Mouse (Mus musculus) megakaryocyte, embryonic 14.5 days (primary cell): Measurements from ENCODE around the gene Plekha5. TPM values are rescaled to one million over a fixed set of nuclear protein-coding genes. Genes with fewer than 3 reads are reported as not detected.
"Not testable (repeated sequence)": the region's sequence is repeated elsewhere in the genome, so short reads cannot be mapped to it uniquely, and the experiment has no call there.

Source experiments
- H3K27me3 ChIP-seq: replicated peaks from 2 replicates; pipeline ENCODE3; 2012; ENCODE audit warnings: inconsistent platforms
- H3K36me3 ChIP-seq: replicated peaks from 2 replicates; pipeline ENCODE3; 2012; ENCODE audit warnings: low read length, inconsistent platforms, mixed read lengths
- H3K4me1 ChIP-seq: 2 replicates; pipeline ENCODE4 v1.6.1; 2012; ENCODE audit warnings: inconsistent platforms
- H3K4me3 ChIP-seq: replicated peaks from 2 replicates; pipeline ENCODE3; 2012; ENCODE audit warnings: moderate library complexity, mild to moderate bottlenecking, inconsistent platforms
- H3K9me3 ChIP-seq: 2 replicates; pipeline ENCODE4 v1.6.1; 2012; ENCODE audit warnings: inconsistent platforms
- FLI1 ChIP-seq: IDR thresholded peaks from 2 replicates; pipeline ENCODE4 v1.6.1; 2012; ENCODE audit warnings: low read length, inconsistent platforms, mixed read lengths
- GATA1 ChIP-seq: IDR thresholded peaks from 3 replicates; pipeline ENCODE4 v1.6.1; 2012; ENCODE audit warnings: mixed read lengths, low read length, inconsistent platforms, borderline replicate concordance
- polyA plus RNA-seq: library from polyadenylated mRNA; stranded (reverse); fragments of >175 nt; gene quantifications from 2 replicates; pipeline ENCODE4 v1.2.3, GENCODE M21; 2012; ENCODE audit warnings: low replicate concordance; ENCODE audit not compliant: insufficient read depth

Plekha5 gene
- polyA plus RNA-seq, 1 experiment: 2.2 TPM

- no peak for TF ChIP-seq FLI1
- no peak for TF ChIP-seq GATA1
- Histone ChIP-seq H3K4me1 (no peaks in the 10 kb centered on the region), H3K9me3 (no peaks in the 10 kb centered on the region), H3K27me3 (peaks cover 4% of the 10 kb centered on the region), H3K36me3 (no peaks in the 10 kb centered on the region), H3K4me3 (no peak overlapping the region)
These were observed 179.5 kb downstream of the Plekha5 start for GRCm38 (mm10) chr6:140603228-140603944.

- H3K27me3 ChIP-seq: not testable (repeated sequence)
These were observed 181.3 kb downstream of the Plekha5 start for GRCm38 (mm10) chr6:140605173-140605572.

GRCm38 (mm10) chr6:140605732-140606131 is 181.9 kb downstream of the Plekha5 start:
- no peaks in the 10 kb centered on the region for H3K4me1 ChIP-seq
- H3K27me3 ChIP-seq: peaks cover 4% of the 10 kb centered on the region
- TF ChIP-seq FLI1 (no peak), GATA1 (no peak)
- no peaks in the 10 kb centered on the region for H3K9me3 ChIP-seq
- no peaks in the 10 kb centered on the region for H3K36me3 ChIP-seq
- H3K4me3 ChIP-seq: no peak overlapping the region

More at GRCm38 (mm10) chr6:140605173-140605572, 181.3 kb downstream of the Plekha5 start:
- H3K4me3 ChIP-seq, H3K36me3 ChIP-seq, H3K9me3 ChIP-seq, H3K4me1 ChIP-seq: not testable (repeated sequence)

GRCm38 (mm10) chr6:140606534-140606933 is 182.7 kb downstream of the Plekha5 start:
- no peaks in the 10 kb centered on the region for H3K4me1 ChIP-seq
- TF ChIP-seq FLI1 (no peak), GATA1 (no peak)
- no peaks in the 10 kb centered on the region for H3K36me3 ChIP-seq
- peaks cover 4% of the 10 kb centered on the region for H3K27me3 ChIP-seq
- no peaks in the 10 kb centered on the region for H3K9me3 ChIP-seq
- no peak overlapping the region for H3K4me3 ChIP-seq

GRCm38 (mm10) chr6:140608666-140609065 is 184.8 kb downstream of the Plekha5 start:
- Histone ChIP-seq H3K27me3 (peaks cover 4% of the 10 kb centered on the region), H3K4me3 (no peak overlapping the region), H3K9me3 (no peaks in the 10 kb centered on the region), H3K36me3 (no peaks in the 10 kb centered on the region), H3K4me1 (0 out of 2 replicates have a peak, but pooled peaks cover 2% of the 10 kb centered on the region)
- TF ChIP-seq FLI1 (no peak), GATA1 (no peak)

- peaks cover 4% of the 10 kb centered on the region; the same call in 1 of the 2 replicates for H3K4me1 ChIP-seq
- no peaks in the 10 kb centered on the region for H3K36me3 ChIP-seq
- H3K9me3 ChIP-seq: no peaks in the 10 kb centered on the region
- TF ChIP-seq GATA1 (no peak), FLI1 (no peak)
- H3K27me3 ChIP-seq: peaks cover 5% of the 10 kb centered on the region
- H3K4me3 ChIP-seq: no peak overlapping the region
These were observed 185.7 kb downstream of the Plekha5 start for GRCm38 (mm10) chr6:140609533-140609932.

GRCm38 (mm10) chr6:140610117-140610516 is 186.3 kb downstream of the Plekha5 start:
- Histone ChIP-seq H3K36me3 (no peaks in the 10 kb centered on the region), H3K27me3 (peaks cover 5% of the 10 kb centered on the region), H3K4me3 (no peak overlapping the region), H3K4me1 (peaks cover 8% of the 10 kb centered on the region), H3K9me3 (no peaks in the 10 kb centered on the region)
- TF ChIP-seq GATA1 (no peak), FLI1 (no peak)

- Histone ChIP-seq H3K36me3 (no peaks in the 10 kb centered on the region), H3K9me3 (no peaks in the 10 kb centered on the region), H3K4me3 (no peak overlapping the region), H3K4me1 (peaks cover 8% of the 10 kb centered on the region), H3K27me3 (peaks cover 5% of the 10 kb centered on the region)
- TF ChIP-seq FLI1 (no peak), GATA1 (no peak)
These were observed 187.4 kb downstream of the Plekha5 start for GRCm38 (mm10) chr6:140611282-140611681.

- no peak for TF ChIP-seq GATA1
- no peak overlapping the region for H3K4me3 ChIP-seq
- H3K9me3 ChIP-seq: no peaks in the 10 kb centered on the region
- H3K36me3 ChIP-seq: no peaks in the 10 kb centered on the region
- peaks cover 3% of the 10 kb centered on the region for H3K27me3 ChIP-seq
- peaks cover 8% of the 10 kb centered on the region for H3K4me1 ChIP-seq
These were observed 188.1 kb downstream of the Plekha5 start for GRCm38 (mm10) chr6:140611893-140612473.

- no peak for TF ChIP-seq FLI1
- TF ChIP-seq GATA1: no peak
- no peaks in the 10 kb centered on the region for H3K9me3 ChIP-seq
- H3K36me3 ChIP-seq: no peaks in the 10 kb centered on the region
- H3K4me1 ChIP-seq: peaks cover 8% of the 10 kb centered on the region
- H3K4me3 ChIP-seq: no peak overlapping the region
- peaks cover 3% of the 10 kb centered on the region for H3K27me3 ChIP-seq
These were observed 190.0 kb downstream of the Plekha5 start for GRCm38 (mm10) chr6:140613822-140614221.

- no peaks in the 10 kb centered on the region for H3K36me3 ChIP-seq
- no peak for TF ChIP-seq GATA1
- TF ChIP-seq FLI1: no peak
- H3K4me3 ChIP-seq: no peak overlapping the region
- H3K27me3 ChIP-seq: peaks cover 3% of the 10 kb centered on the region
- no peaks in the 10 kb centered on the region for H3K9me3 ChIP-seq
- peaks cover 14% of the 10 kb centered on the region for H3K4me1 ChIP-seq
These were observed 190.9 kb downstream of the Plekha5 start for GRCm38 (mm10) chr6:140614711-140615110.
